Mouse (Mus musculus) heart, adult 18-20 months (tissue): ENCODE data around the gene Rasgrp2. TPM values are rescaled to one million over a fixed set of nuclear protein-coding genes. Genes with fewer than 3 reads are reported as not detected.

Experiments used
- DNase-seq, 2 experiments: peaks; one replicate each; pipeline ENCODE4 v3.0.0; 2021 to 2022; ENCODE audit warnings: mixed read lengths in 1 of 2
- long read RNA-seq, 2 experiments: library from polyadenylated mRNA; stranded (forward); transcript quantifications; one replicate each; pipeline ENCODE4 v2.0.0; 2021
- total RNA-seq, 2 experiments: library from RNA; stranded (reverse); gene quantifications; 2 replicates each; pipeline ENCODE4 v1.2.3; 2021

Rasgrp2 gene
- total RNA-seq: 10 to 100 TPM; 37.7 to 53.4 TPM
- long read RNA-seq, experiment 1, partial matches to known transcripts: 0 of 13 reads
- long read RNA-seq, experiment 1, other reads (novel, unspliced or antisense): 12 of 13 reads
- long read RNA-seq, experiment 2, partial matches to known transcripts: 7 of 11 reads
- long read RNA-seq, experiment 2, other reads (novel, unspliced or antisense): 3 of 11 reads

DNA sequence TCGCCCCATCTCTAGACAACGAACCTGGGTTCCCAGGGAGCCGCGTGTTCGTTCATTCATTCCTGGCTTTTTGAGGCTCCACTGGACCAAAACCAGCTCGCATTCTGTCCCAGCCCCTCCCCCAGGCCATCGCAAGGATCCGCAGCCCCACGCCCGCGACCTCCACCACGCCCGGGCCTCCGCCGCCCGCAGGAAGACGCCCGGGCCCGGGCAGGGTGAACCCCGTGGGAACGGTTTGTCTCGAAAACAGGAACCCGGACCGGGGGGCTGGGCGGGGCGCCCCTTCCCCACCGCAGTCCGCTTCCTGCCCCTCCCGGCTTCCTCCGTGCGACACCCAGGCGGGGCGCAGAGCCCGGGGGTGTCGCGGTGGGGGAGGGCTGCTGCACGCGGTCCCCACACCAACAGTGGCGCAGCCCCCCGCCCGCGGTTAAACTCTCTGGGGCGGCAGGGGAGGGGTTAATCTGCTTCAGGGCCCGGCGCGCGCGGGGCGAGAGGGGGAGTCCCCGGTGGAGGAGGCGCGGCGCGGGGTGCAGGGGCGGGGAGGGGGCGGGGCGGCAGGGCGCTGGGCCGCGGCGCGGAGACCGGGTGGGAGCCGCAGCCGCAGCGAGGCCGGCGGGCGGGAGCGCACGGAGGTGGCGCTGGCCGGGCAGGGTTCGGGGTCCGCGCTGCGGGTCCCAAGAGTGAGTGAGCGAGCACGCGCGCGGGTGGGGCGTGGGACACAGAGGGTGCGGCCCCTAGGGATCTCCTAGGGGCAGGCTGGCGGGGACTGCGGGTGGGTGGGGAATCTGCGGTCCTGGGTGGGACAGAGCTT is at the start of gene Rasgrp2:
Rasgrp2 (plus strand) TSS at position 56 of the 811 bp plus-strand sequence.
- DNase-seq: peak; percentile 81 to 93

GRCm38 (mm10) chr19:6351431-6352106 is 47.6 kb upstream of the Rasgrp2 start:
- no peak for DNase-seq

DNA sequence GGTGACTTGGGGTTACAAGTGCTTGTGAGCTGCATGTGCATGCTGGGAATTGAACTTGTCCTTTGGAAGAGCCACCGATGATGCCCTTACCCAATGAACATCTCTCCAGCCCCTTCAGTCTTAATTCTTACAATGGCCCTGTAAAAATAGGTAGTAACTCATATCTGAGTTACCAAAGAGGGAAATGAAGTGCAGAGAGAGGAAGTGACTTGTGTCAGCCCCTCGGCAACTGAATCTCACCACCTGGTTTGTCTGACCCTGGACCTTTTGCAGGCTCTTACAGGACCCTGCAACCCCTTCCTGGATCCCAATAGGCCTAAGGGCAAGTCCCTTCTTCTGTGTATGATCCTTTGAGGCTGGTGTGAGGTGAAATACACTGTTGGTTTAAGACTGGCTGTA is 47.0 kb upstream of the Rasgrp2 start:
- no peak for DNase-seq

- no peak for DNase-seq
Observed at GRCm38 (mm10) chr19:6354030-6354429, 45.1 kb upstream of the Rasgrp2 start.

DNA sequence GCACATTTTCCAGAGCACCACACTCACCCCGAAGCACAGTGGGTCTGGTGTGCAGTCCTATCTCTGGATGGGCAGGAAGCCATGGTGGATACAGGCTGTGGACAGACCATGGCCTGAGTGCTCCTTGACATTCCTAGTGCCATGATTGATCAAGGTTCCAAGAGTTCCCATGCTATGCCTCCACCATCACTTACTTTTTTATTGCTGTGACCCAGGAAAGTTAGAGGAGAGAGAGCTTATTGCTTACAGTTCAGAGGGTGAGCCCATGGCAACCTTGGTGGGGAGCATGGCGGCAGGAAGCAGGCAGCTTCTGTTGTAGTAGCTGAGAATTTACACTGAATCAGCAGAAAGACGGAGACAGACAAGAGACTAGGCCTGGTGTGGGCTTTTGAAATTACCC is 37.8 kb upstream of the Rasgrp2 start:
- no peak for DNase-seq

DNA sequence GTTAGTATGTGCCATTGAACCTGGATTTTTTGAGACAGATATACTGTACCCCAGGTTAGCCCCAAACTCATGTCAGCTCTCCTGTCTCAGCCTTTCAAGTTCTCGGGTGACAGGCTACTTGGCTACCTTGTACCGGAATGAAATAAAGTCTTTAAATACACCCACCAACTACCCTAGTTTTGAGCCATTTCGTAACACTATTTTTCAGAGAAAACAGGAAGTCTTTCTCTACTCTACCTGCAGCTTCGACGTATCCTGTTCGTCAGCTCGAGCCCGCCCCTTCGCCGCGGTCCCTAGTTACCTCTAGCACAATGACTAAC is 36.1 kb upstream of the Rasgrp2 start:
- DNase-seq: no peak

DNA sequence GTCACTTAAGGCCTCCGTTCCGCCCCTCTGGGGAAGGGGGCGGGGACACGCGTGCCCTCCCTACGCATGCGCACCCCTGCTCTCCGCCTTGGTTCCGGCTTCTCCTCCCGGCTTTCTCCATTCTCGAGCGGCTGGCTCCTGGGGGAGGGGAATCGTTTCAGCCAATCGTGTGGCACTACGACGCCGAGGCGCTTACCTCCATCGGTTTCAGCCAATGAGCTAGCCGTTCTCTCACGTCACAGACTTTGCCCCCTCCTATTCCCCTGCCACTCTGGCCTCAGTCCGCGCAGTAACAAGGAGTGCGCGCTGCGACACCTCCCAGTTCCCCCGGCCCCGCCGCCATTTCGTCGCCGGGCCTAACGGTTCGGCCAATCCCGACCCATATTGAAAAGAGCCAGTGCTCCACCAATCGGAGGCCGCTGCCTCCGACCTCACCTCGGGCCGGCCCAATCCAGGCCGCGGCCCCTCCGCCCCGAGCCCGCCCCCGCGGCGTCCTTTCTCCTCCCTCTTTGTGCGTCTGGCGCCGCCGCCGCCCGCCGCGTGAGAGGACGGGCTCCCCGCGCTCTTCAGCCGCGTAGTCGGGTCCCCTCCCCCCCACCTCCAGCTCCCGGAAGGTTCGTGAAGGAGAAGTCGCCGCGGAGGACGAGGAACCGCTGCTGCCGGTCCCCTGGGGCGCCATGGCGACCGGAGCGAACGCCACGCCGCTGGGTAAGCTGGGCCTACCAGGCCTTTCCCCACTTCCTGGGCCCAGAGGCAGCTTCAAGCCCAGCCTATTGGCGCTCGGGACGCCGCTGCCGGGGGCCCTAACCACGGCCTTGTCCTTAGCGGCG is 35.5 kb upstream of the Rasgrp2 start, which contains the start of gene Sf1:
Sf1 (plus strand) TSS at position 280 of the 830 bp plus-strand sequence.
- DNase-seq: peak; percentile 99 to 100

- DNase-seq: peak; percentile 94 to 95
Observed at GRCm38 (mm10) chr19:6364317-6364725, 34.8 kb upstream of the Rasgrp2 start.

DNA sequence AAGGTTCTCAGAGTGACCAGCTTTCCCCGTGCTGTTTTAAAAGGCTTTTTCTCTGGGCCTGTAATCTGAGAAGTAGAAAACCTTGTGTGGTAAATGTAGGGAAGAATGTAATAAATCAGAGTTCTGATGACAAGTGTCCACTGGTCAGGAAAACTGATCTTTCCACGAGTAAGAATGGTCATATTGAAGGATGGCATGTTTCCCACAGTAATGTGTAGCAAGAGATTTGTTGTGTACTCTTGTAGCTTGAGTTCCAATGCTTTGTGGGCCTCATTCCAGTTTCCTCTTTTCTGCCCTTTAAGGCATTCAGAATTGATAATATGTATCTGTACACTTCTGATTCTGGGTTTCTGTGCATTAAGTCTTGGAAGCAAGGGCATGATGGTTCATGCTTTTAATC is 34.3 kb upstream of the Rasgrp2 start:
- DNase-seq: no peak

GRCm38 (mm10) chr19:6370175-6370574 is 29.0 kb upstream of the Rasgrp2 start:
- DNase-seq: no peak

- no peak for DNase-seq
Observed at GRCm38 (mm10) chr19:6372433-6372832, 26.7 kb upstream of the Rasgrp2 start.

DNA sequence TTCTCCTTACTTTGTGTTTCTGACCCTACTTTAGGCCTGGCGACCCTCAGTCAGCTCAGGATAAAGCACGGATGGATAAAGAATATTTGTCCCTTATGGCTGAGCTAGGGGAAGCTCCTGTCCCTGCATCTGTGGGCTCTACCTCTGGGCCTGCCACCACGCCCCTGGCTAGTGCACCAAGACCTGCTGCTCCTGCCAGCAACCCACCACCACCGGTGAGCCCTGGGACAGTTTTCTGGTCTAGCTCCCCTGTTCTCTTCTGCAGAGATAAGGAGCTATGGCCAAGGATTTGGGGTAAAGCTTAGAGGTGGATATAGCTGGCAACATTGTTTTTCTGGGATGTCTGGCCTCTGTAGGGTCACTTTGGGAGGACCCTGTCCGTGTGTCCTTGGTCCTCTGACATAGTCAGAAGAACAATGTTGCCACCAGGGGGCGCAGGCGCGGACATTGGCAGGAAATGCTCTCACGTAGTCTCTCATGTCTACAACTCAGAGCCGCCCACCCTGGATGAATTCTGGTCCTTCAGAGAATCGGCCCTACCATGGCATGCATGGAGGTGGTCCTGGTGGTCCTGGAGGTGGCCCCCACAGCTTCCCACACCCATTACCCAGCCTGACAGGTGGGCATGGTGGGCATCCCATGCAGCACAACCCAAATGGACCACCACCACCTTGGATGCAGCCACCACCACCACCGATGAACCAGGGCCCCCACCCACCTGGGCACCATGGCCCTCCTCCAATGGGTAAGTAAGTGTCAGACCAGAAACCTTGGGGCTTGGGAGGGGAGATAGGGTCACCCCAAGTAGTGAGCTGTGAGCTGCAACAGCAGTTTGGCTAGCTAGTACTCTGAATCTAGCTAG is 25.4 kb upstream of the Rasgrp2 start:
- DNase-seq: peak; percentile 75 to 94

- no peak for DNase-seq
Observed at GRCm38 (mm10) chr19:6374571-6374970, 24.6 kb upstream of the Rasgrp2 start.

GRCm38 (mm10) chr19:6375423-6376254 is 23.5 kb upstream of the Rasgrp2 start:
- no peak for DNase-seq

DNA sequence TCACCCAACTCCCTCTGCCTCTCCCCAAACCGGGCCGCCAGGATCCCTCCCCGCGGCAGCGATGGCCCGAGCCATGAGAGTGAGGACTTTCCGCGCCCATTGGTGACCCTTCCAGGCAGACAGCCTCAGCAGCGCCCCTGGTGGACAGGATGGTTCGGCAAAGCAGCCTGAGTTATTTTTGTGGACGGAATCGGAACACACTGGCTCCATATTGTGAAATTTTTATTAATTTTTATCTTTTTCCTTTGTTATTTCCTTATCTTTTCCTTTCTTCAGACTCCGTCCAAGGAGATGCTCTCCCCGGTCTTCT is 22.9 kb upstream of the Rasgrp2 start:
- DNase-seq: peak; percentile 46 to 71

GRCm38 (mm10) chr19:6376643-6377042 is 22.5 kb upstream of the Rasgrp2 start:
- no peak for DNase-seq

DNA sequence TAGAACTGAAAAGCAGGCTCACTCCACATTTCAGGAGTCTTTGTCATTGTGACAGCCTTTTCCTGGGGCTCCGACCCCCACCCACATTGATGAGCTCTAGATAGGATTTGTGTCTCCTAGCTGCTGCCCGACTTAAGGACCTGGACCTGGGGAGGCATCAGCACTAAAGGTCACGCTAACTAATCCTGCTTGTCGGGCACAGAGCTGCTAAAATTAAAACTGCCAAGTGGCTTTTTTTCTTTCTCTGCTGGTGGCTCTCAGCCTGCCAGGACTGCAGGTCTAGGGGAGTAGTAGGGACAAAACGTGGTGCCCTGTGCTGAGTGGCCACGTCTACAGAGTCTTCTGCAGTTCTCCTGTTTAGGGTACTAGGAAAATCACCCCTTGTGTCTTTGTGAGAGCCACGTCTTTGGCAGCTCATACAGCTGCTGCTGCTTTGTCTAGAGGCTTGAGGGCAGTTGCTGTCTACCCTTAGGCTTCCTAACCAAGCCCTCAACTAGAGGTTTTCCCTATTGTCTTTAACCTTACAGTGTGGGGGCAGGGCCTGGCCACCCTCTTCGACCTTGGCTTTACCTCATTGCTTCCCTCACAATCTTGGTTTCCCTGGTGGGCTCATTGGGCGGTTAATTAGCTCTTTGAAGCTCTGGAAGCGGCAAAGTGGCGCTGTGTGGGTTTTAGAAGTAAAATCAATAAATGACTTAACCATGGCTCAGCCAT is 21.7 kb upstream of the Rasgrp2 start:
- DNase-seq: peak in 1 of 2 experiments; percentile 52

GRCm38 (mm10) chr19:6380411-6381166 is 18.6 kb upstream of the Rasgrp2 start:
- DNase-seq: no peak

GRCm38 (mm10) chr19:6381238-6381637 is 17.9 kb upstream of the Rasgrp2 start:
- no peak for DNase-seq
